Mouse (Mus musculus) stomach, postnatal 0 days (tissue): ENCODE results near the gene Tenm2.

ENCODE experiments used
- CTCF ChIP-seq: IDR thresholded peaks from 2 replicates; pipeline ENCODE4 v1.5.1; 2016; ENCODE audit warnings: antibody characterized with exemption, low read depth, mild to moderate bottlenecking, moderate library complexity
- EP300 ChIP-seq: optimal IDR thresholded peaks from 2 replicates; pipeline ENCODE3; 2016; ENCODE audit warnings: antibody characterized with exemption

DNA sequence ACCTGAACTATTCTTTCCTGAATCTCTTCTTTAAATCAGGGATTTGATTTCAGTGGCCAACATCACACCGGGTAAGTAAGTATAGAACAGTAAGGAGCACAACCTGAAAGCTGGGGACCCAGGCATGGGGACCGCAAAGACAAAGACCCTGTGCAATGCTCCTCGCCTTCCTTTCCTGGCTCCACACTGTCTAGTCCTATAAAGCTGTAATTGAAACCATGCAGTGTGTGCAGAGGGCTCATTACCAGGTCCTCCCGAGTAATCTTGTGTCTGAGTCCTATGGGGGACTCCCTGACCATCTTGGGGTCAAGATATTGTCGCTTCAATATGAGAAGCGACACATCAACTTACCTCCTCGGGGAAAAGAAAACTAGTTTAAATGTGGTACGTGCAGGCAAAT, 436.4 kb downstream of the Tenm2 start:
- TF ChIP-seq CTCF (no peak), EP300 (no peak)
